Mouse (Mus musculus) CH12.LX (cell line): Measurements from ENCODE around the gene Ddo. TPM values are rescaled to one million over a fixed set of nuclear protein-coding genes. Genes with fewer than 3 reads are reported as not detected.

Experiments
- DNase-seq: peaks from one replicate; pipeline ENCODE4 v3.0.0-alpha.2; 2013; ENCODE audit errors: extremely low read depth
- H3K27ac ChIP-seq: 2 replicates; pipeline ENCODE4 v1.5.1; 2012; ENCODE audit warnings: low read depth, mild to moderate bottlenecking, control low read depth, moderate library complexity; ENCODE audit not compliant: insufficient read depth
- H3K27me3 ChIP-seq: replicated peaks from 2 replicates; pipeline ENCODE3; 2012; ENCODE audit warnings: inconsistent platforms
- H3K36me3 ChIP-seq, 2 experiments: replicated peaks in 1 of 2; 2 replicates each; pipeline versions ENCODE3 to v1.6.1; 2012; ENCODE audit warnings: inconsistent platforms in 1 of 2, low read length in 1 of 2, mild to moderate bottlenecking in 1 of 2, mixed read lengths in 1 of 2, moderate library complexity in 1 of 2; ENCODE audit not compliant: control insufficient read depth in 1 of 2, insufficient read depth in 1 of 2
- H3K4me1 ChIP-seq, 2 experiments: 2 replicates each; pipeline ENCODE4 v1.6.1; 2012; ENCODE audit warnings: inconsistent platforms in 1 of 2, moderate library complexity in 1 of 2; ENCODE audit not compliant: insufficient read depth in 2 of 2, control insufficient read depth in 1 of 2
- H3K4me2 ChIP-seq: 2 replicates; pipeline ENCODE4 v1.6.1; 2012; ENCODE audit warnings: low read depth, mild to moderate bottlenecking, control low read depth; ENCODE audit not compliant: poor library complexity, insufficient read depth, severe bottlenecking
- H3K4me3 ChIP-seq, 3 experiments: fragments of 150-350 bp in 1 of 3; sonication (generic) in 1 of 3; replicated peaks in 1 of 3; 2 replicates each; pipeline versions ENCODE3 to v1.5.1; 2011 to 2012; ENCODE audit warnings: low read depth in 2 of 3, low read length in 2 of 3, mild to moderate bottlenecking in 2 of 3, moderate library complexity in 2 of 3, control low read depth in 1 of 3, improper control_type of control experiment in 1 of 3, inconsistent platforms in 1 of 3, mixed read lengths in 1 of 3; ENCODE audit not compliant: poor library complexity in 1 of 3
- H3K79me2 ChIP-seq: replicated peaks from 2 replicates; pipeline ENCODE4 v1.6.1; 2012; ENCODE audit warnings: mild to moderate bottlenecking, moderate library complexity; ENCODE audit not compliant: control insufficient read depth, poor library complexity, insufficient read depth, severe bottlenecking; ENCODE audit errors: extremely low read depth
- H3K9ac ChIP-seq: 2 replicates; pipeline ENCODE4 v1.6.1; 2012; ENCODE audit warnings: low read depth, mild to moderate bottlenecking, control low read depth, moderate library complexity; ENCODE audit not compliant: insufficient read depth
- H3K9me3 ChIP-seq: replicated peaks from 2 replicates; pipeline ENCODE3; 2012; ENCODE audit warnings: low read length, inconsistent platforms, mixed read lengths
- BHLHE40 ChIP-seq: IDR thresholded peaks from 2 replicates; pipeline ENCODE4 v1.6.1; 2011; ENCODE audit warnings: mild to moderate bottlenecking, low read depth, low read length, improper control_type of control experiment
- CHD1 ChIP-seq: IDR thresholded peaks from 2 replicates; pipeline ENCODE4 v1.6.1; 2012; ENCODE audit warnings: low read depth, low read length, improper control_type of control experiment, inconsistent platforms
- CTCF ChIP-seq, 2 experiments: IDR thresholded peaks in 1 of 2; conservative IDR thresholded peaks in 1 of 2; 2 replicates each; pipeline ENCODE4 v1.5.1; 2011 to 2012; ENCODE audit warnings: low read depth in 2 of 2, low read length in 2 of 2, improper control_type of control experiment in 1 of 2, inconsistent platforms in 1 of 2, mild to moderate bottlenecking in 1 of 2, moderate library complexity in 1 of 2
- ETS1 ChIP-seq: conservative IDR thresholded peaks from 2 replicates; pipeline ENCODE4 v1.6.1; 2012; ENCODE audit warnings: low read depth, mild to moderate bottlenecking, inconsistent platforms, low read length, improper control_type of control experiment, moderate library complexity
- GABPA ChIP-seq: IDR thresholded peaks from 2 replicates; pipeline ENCODE4 v1.6.1; 2012; ENCODE audit warnings: low read depth, low read length, improper control_type of control experiment, inconsistent platforms; ENCODE audit not compliant: insufficient replicate concordance
- JUND ChIP-seq: conservative IDR thresholded peaks from 2 replicates; pipeline ENCODE4 v1.6.1; 2011; ENCODE audit warnings: low read depth, low read length, improper control_type of control experiment
- MAFK ChIP-seq: IDR thresholded peaks from 2 replicates; pipeline ENCODE4 v1.6.1; 2011; ENCODE audit warnings: low read length, improper control_type of control experiment; ENCODE audit not compliant: insufficient replicate concordance
- MAX ChIP-seq: IDR thresholded peaks from 2 replicates; pipeline ENCODE4 v1.6.1; 2011; ENCODE audit warnings: low read length, improper control_type of control experiment
- MAZ ChIP-seq: IDR thresholded peaks from 2 replicates; pipeline ENCODE4 v1.6.1; 2012; ENCODE audit warnings: low read depth, mild to moderate bottlenecking, inconsistent platforms, low read length, improper control_type of control experiment, moderate library complexity
- MXI1 ChIP-seq: IDR thresholded peaks from 2 replicates; pipeline ENCODE4 v1.6.1; 2011; ENCODE audit warnings: mild to moderate bottlenecking, low read depth, low read length, improper control_type of control experiment
- NELFE ChIP-seq: IDR thresholded peaks from 2 replicates; pipeline ENCODE4 v1.6.1; 2011; ENCODE audit warnings: low read depth, low read length, improper control_type of control experiment
- NRF1 ChIP-seq: IDR thresholded peaks from 2 replicates; pipeline ENCODE4 v1.6.1; 2014; ENCODE audit warnings: low read depth, mild to moderate bottlenecking, inconsistent platforms, low read length, improper control_type of control experiment, moderate library complexity
- RAD21 ChIP-seq: IDR thresholded peaks from 2 replicates; pipeline ENCODE4 v1.6.1; 2011; ENCODE audit warnings: low read depth, mild to moderate bottlenecking, low read length, improper control_type of control experiment, moderate library complexity
- SMC3 ChIP-seq: IDR thresholded peaks from 2 replicates; pipeline ENCODE4 v1.6.1; 2011; ENCODE audit warnings: low read depth, low read length, improper control_type of control experiment
- TBP ChIP-seq: conservative IDR thresholded peaks from 2 replicates; pipeline ENCODE4 v1.6.1; 2011; ENCODE audit warnings: low read depth, low read length, improper control_type of control experiment
- UBTF ChIP-seq: IDR thresholded peaks from 2 replicates; pipeline ENCODE4 v1.6.1; 2012; ENCODE audit warnings: low read depth, mild to moderate bottlenecking, inconsistent platforms, low read length, improper control_type of control experiment, moderate library complexity
- USF1 ChIP-seq: IDR thresholded peaks from 2 replicates; pipeline ENCODE4 v1.6.1; 2014; ENCODE audit warnings: low read depth, mild to moderate bottlenecking, inconsistent platforms, low read length, improper control_type of control experiment
- USF2 ChIP-seq: conservative IDR thresholded peaks from 2 replicates; pipeline ENCODE4 v1.6.1; 2011; ENCODE audit warnings: low read depth, low read length, improper control_type of control experiment
- ZC3H11A ChIP-seq: IDR thresholded peaks from 2 replicates; pipeline ENCODE4 v1.6.1; 2012; ENCODE audit warnings: low read depth, mild to moderate bottlenecking, inconsistent platforms, low read length, improper control_type of control experiment
- ZMIZ1 ChIP-seq: IDR thresholded peaks from 2 replicates; pipeline ENCODE4 v1.6.1; 2012; ENCODE audit warnings: low read depth, mild to moderate bottlenecking, inconsistent platforms, low read length, improper control_type of control experiment
- dilution Hi-C: fragments of 300-500 bp; cut with MboI; formaldehyde crosslinking; loops from 2 replicates; pipeline ENCODE4 v1.14.3; 2020; ENCODE audit warnings: low sequenced_read_pairs; ENCODE audit not compliant: extremely low pct_unique_long_range_greater_than_20kb, extremely low pct_ligation_motif_present
- in situ Hi-C: fragments of 300-500 bp; cut with MboI; formaldehyde crosslinking; loops from 3 replicates; pipeline ENCODE4 v1.14.3; 2019; ENCODE audit warnings: low sequenced_read_pairs, low pct_ligation_motif_present, low pct_unique_long_range_greater_than_20kb, mixed read lengths
- polyA plus RNA-seq: library from polyadenylated mRNA; unstranded; fragments of >175 nt; gene quantifications from 2 replicates; pipeline ENCODE4 v1.2.1, GENCODE M21; 2012; ENCODE audit warnings: low read depth; ENCODE audit not compliant: insufficient read length
- total RNA-seq, 2 experiments: library from RNA; depleted of rRNA; stranded (reverse); fragments of 300-350 nt in 1 of 2; fragments of >200 nt in 1 of 2; gene quantifications; 2 replicates each; pipeline ENCODE4 v1.2.3; 2012 to 2014

The Ddo gene
- total and polyA plus RNA-seq, 3 experiments, result not detected

DNA sequence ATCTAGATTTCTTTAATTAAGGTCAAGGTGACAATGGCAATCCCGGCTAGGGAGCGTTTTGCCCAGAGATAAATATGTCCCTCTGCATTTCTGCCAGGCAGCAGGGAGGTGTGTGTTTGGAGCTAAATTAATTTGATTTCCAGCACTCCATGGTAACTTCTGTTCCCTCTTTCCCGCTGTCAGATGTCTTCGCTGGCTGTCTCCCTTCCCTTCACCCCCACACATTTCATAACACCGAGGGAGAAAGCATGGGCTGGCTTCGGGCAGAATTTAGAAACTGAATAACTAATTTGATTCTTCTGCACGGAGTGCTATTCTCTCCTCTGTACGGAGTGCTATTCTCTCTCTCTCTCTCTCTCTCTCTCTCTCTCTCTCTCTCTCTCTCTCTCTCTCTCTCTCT is 52.7 kb downstream of the Ddo start:
- H3K4me1 ChIP-seq, result no peaks in the 10 kb centered on the region
- no peak for DNase-seq
- H3K4me2 ChIP-seq, result no peak overlapping the region
- no peaks in the 10 kb centered on the region for H3K79me2 ChIP-seq
- no peak overlapping the region for H3K4me3 ChIP-seq
- no peaks in the 10 kb centered on the region for H3K9me3 ChIP-seq
- no peak for TF ChIP-seq BHLHE40
- TF ChIP-seq UBTF, result no peak
- no peak for TF ChIP-seq MAZ
- TF ChIP-seq ZC3H11A, result no peak
- TF ChIP-seq NRF1, result no peak
- TF ChIP-seq ZMIZ1, result no peak
- no peak for TF ChIP-seq JUND
- TF ChIP-seq CHD1, result no peak
- no peak for TF ChIP-seq USF2
- TF ChIP-seq MXI1, result no peak
- dilution Hi-C loops (no loop called here), in situ Hi-C loops (no loop called here)
- no peak overlapping the region for H3K9ac ChIP-seq
- no peak overlapping the region for H3K27ac ChIP-seq
- no peaks in the 10 kb centered on the region for H3K27me3 ChIP-seq
- no peaks in the 10 kb centered on the region for H3K36me3 ChIP-seq

DNA sequence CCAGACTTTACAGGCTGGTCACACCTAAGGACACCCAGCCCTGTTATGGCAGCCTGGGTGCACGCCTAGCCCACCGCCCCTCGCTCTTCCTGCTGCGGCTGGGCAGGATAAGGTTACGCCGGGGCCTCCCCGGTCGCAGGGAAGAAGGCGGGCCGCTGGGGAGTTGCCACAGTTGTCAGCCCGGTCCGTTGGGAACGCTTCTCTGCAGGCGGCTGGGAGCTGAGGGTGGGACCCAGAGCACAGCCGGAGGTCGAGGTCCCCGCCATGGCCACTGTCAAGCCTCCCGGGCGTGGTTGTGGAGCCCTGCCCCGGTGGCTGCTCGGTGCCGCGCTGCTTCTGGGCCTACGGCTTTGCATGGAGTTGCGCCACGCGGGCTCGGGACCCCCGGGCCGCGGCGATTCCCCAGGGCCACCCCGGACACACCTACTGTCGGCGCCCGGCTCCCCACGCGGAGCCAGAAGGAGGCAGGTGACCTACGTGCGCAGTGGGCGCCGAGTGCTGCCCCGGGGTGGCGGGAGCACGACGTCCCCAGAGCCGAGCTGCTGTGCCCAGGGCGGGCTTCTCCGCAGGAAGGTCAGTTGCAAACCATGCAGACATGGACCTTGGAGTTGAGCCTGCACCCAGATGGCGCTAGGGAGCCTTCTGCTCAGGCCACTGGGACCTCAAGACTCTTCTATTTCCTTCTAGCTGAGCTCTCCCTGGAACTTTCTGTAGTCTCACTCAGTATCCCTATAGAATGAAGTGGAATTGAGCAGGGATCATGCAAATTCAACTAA is 53.5 kb downstream of the Ddo start, which contains the start of gene Mettl24:
TSS of gene Mettl24 (plus strand) at position 191 of the 776 bp plus-strand sequence.
- no peak for TF ChIP-seq USF1
- TF ChIP-seq SMC3, result peak; percentile 51
- no peak for TF ChIP-seq ETS1
- TF ChIP-seq MAFK, result no peak
- peak in 1 of 2 experiments; percentile 48; a peak in 2 of 4 replicates for TF ChIP-seq CTCF (conservative IDR thresholded peaks at IDR 0.05 in 1 of 2, IDR thresholded peaks at IDR 0.05 in 1 of 2; ENCODE audit: low read depth in 2 of 2, low read length in 2 of 2)
- no peak for TF ChIP-seq BHLHE40
- peak; percentile 31 for TF ChIP-seq RAD21
- no peak for TF ChIP-seq UBTF
- TF ChIP-seq TBP, result no peak
- TF ChIP-seq GABPA, result no peak
- no peak for TF ChIP-seq NELFE
- no peak for TF ChIP-seq MAX
- Histone ChIP-seq H3K36me3 (no peaks in the 10 kb centered on the region), H3K27me3 (no peaks in the 10 kb centered on the region), H3K4me1 (no peaks in the 10 kb centered on the region), H3K79me2 (no peaks in the 10 kb centered on the region), H3K9ac (no peak within 1 kb of the TSS), H3K27ac (no peak within 1 kb of the TSS), H3K4me2 (no peak within 1 kb of the TSS), H3K4me3 (no peak within 1 kb of the TSS), H3K9me3 (no peaks in the 10 kb centered on the region)
- no peak for DNase-seq
- dilution Hi-C loops (no loop called here), in situ Hi-C loops (no loop called here)
